Mouse (Mus musculus): Measurements from ENCODE around the gene Tfpi2. TPM values are rescaled to one million over a fixed set of nuclear protein-coding genes. Genes with fewer than 3 reads are reported as not detected.

Tfpi2 gene
- polyA plus RNA-seq, 1 experiment from 2014 or later = 2.1 TPM

DNA sequence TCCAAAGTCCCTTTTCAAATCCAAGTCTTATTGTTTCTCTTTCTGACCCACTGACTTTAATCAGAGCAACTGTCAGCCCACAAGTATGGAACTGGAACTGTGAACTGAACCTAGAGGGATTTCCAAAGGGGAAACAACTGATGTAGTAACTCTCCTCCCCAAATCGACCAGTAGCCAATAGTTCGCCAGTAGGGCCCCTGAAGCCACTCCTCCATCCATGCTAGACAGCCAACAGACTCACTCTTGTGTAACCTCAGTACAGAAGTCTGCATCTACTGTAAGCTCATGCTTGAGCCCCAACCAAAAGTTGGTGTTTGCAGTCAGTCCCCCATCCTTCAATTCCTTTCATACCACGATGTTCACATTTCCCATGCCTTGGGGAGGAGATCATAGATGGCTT lies 12.0 kb upstream of the Tfpi2 start:
- H3K36me3 ChIP-seq (ENCODE audit: control insufficient read depth, insufficient read depth, low read length) = no peaks in the 10 kb centered on the region
- 78% methylated on average over 3 of the region's 3 CpGs for WGBS
- H3K4me1 ChIP-seq (ENCODE audit: control insufficient read depth, insufficient read depth, low read length) = 0 out of 2 replicates have a peak, but pooled peaks cover 3% of the 10 kb centered on the region
- H3K9ac ChIP-seq (ENCODE audit: low read depth, low read length) = no peak overlapping the region
- H3K4me2 ChIP-seq (replicated peaks; ENCODE audit: low read depth, low read length) = no peak overlapping the region
- no peaks in the 10 kb centered on the region for H3K27me3 ChIP-seq (ENCODE audit: control insufficient read depth, insufficient read depth, low read length)
- H3K27ac ChIP-seq (ENCODE audit: low read depth, low read length) = no peak overlapping the region
- no peaks in the 10 kb centered on the region for H3K9me3 ChIP-seq (ENCODE audit: control insufficient read depth, low read length)
- no peak overlapping the region for H3K4me3 ChIP-seq (ENCODE audit: low read length)
- no peak for ATAC-seq (ENCODE audit: low FRiP score, low TSS enrichment)

DNA sequence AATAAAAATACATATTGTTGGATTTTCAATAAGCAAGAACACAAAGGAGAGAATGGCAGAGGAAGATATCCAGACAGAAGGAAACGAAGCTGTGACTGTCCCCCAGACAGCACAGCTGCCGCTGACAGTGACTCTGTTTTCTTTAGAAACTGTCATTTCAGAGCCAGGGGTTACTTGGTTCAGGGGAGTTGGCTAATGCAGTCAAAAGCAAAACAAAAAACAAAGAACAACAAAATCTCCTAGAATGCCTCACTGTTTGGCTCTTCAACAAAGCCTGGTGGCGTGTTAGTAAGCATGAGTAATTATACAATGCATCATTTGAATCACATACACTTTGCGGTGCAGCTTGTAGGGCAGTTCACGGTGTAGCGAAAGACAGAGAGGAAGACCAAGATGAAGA lies 10.6 kb upstream of the Tfpi2 start:
- Histone ChIP-seq H3K36me3 (ENCODE audit: control insufficient read depth, insufficient read depth, low read length) (no peaks in the 10 kb centered on the region), H3K4me1 (ENCODE audit: control insufficient read depth, insufficient read depth, low read length) (0 out of 2 replicates have a peak, but pooled peaks cover 3% of the 10 kb centered on the region), H3K9me3 (ENCODE audit: control insufficient read depth, low read length) (no peaks in the 10 kb centered on the region), H3K4me3 (ENCODE audit: low read length) (no peak overlapping the region), H3K9ac (ENCODE audit: low read depth, low read length) (no peak overlapping the region), H3K4me2 (replicated peaks; ENCODE audit: low read depth, low read length) (no peak overlapping the region), H3K27ac (ENCODE audit: low read depth, low read length) (no peak overlapping the region), H3K27me3 (ENCODE audit: control insufficient read depth, insufficient read depth, low read length) (no peaks in the 10 kb centered on the region)
- ATAC-seq (ENCODE audit: low FRiP score, low TSS enrichment) = no peak
- WGBS = 78% methylated on average over 6 of the region's 6 CpGs

DNA sequence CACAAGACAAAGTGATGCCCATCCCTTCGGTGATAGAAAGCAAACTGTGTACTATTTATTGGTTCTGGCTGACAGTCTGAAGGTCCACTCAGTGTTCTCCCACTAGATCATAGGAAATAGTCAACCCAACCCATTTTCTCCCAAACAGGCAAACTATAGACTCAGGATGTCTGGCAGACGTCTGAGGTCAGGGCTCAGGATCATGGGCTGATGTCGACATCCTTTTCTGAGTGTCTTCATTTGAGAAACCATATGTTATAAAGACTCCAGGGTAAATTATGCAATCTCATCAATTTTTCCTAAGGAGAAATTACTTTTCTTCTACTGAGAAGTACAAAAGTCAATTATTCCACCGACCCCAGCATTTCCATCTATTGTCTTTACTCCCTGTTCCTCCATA lies 9.4 kb upstream of the Tfpi2 start:
- H3K36me3 ChIP-seq (ENCODE audit: control insufficient read depth, insufficient read depth, low read length) = no peaks in the 10 kb centered on the region
- no peak overlapping the region for H3K4me2 ChIP-seq (replicated peaks; ENCODE audit: low read depth, low read length)
- no peak overlapping the region for H3K4me3 ChIP-seq (ENCODE audit: low read length)
- no peak overlapping the region for H3K9ac ChIP-seq (ENCODE audit: low read depth, low read length)
- WGBS = 76% methylated on average over 4 of the region's 4 CpGs
- no peak for ATAC-seq (ENCODE audit: low FRiP score, low TSS enrichment)
- no peak overlapping the region for H3K27ac ChIP-seq (ENCODE audit: low read depth, low read length)
- no peaks in the 10 kb centered on the region for H3K27me3 ChIP-seq (ENCODE audit: control insufficient read depth, insufficient read depth, low read length)
- no peaks in the 10 kb centered on the region for H3K4me1 ChIP-seq (ENCODE audit: control insufficient read depth, insufficient read depth, low read length)
- no peaks in the 10 kb centered on the region for H3K9me3 ChIP-seq (ENCODE audit: control insufficient read depth, low read length)

GRCm38 (mm10) chr6:3993492-3993891 lies 4.8 kb upstream of the Tfpi2 start, which contains the start of gene Gngt1:
Gene Gngt1 (plus strand): TSS chr6:3993792.
- no peaks in the 10 kb centered on the region for H3K9me3 ChIP-seq (ENCODE audit: control insufficient read depth, low read length)
- no peak within 1 kb of the TSS for H3K4me3 ChIP-seq (ENCODE audit: low read length)
- H3K9ac ChIP-seq (ENCODE audit: low read depth, low read length) = no peak within 1 kb of the TSS
- ATAC-seq (ENCODE audit: low FRiP score, low TSS enrichment) = no peak
- H3K4me2 ChIP-seq (replicated peaks; ENCODE audit: low read depth, low read length) = no peak within 1 kb of the TSS
- H3K36me3 ChIP-seq (ENCODE audit: control insufficient read depth, insufficient read depth, low read length) = no peaks in the 10 kb centered on the region
- 88% methylated on average over 6 of the region's 6 CpGs for WGBS
- H3K27ac ChIP-seq (ENCODE audit: low read depth, low read length) = no peak within 1 kb of the TSS
- no peaks in the 10 kb centered on the region for H3K27me3 ChIP-seq (ENCODE audit: control insufficient read depth, insufficient read depth, low read length)
- no peaks in the 10 kb centered on the region for H3K4me1 ChIP-seq (ENCODE audit: control insufficient read depth, insufficient read depth, low read length)

- H3K9me3 ChIP-seq (ENCODE audit: control insufficient read depth, low read length) = no peaks in the 10 kb centered on the region
- H3K4me2 ChIP-seq (replicated peaks; ENCODE audit: low read depth, low read length) = no peak overlapping the region
- H3K9ac ChIP-seq (ENCODE audit: low read depth, low read length) = no peak overlapping the region
- no peaks in the 10 kb centered on the region for H3K27me3 ChIP-seq (ENCODE audit: control insufficient read depth, insufficient read depth, low read length)
- H3K4me1 ChIP-seq (ENCODE audit: control insufficient read depth, insufficient read depth, low read length) = no peaks in the 10 kb centered on the region
- no peak for ATAC-seq (ENCODE audit: low FRiP score, low TSS enrichment)
- no peak overlapping the region for H3K4me3 ChIP-seq (ENCODE audit: low read length)
- no peak overlapping the region for H3K27ac ChIP-seq (ENCODE audit: low read depth, low read length)
- WGBS = 81% methylated on average over 5 of the region's 5 CpGs
- no peaks in the 10 kb centered on the region for H3K36me3 ChIP-seq (ENCODE audit: control insufficient read depth, insufficient read depth, low read length)
These were observed 5.9 kb downstream of the Tfpi2 start for GRCm38 (mm10) chr6:3982661-3983284.

DNA sequence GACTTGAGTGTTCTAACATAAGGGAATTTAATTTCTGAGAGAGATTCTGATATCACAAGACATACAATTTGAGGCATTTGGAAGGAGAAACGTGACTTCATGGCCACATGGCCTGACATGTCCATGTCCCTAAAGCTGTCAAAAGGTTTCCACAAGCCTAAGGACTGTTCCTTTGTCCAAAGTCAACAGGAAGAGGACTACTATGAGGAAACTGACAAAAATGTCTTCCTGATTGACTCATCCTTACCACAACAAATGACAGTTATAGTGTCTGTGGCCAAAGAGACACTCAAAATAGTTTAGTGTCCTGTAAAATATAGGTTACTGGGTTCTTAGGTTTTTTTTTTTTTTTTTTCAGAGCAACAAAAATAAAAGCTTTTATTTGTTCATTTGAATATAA lies 15.0 kb downstream of the Tfpi2 start:
- H3K4me3 ChIP-seq (ENCODE audit: low read length) = no peak overlapping the region
- H3K9ac ChIP-seq (ENCODE audit: low read depth, low read length) = no peak overlapping the region
- H3K4me2 ChIP-seq (replicated peaks; ENCODE audit: low read depth, low read length) = no peak overlapping the region
- H3K27ac ChIP-seq (ENCODE audit: low read depth, low read length) = no peak overlapping the region
- H3K27me3 ChIP-seq (ENCODE audit: control insufficient read depth, insufficient read depth, low read length) = no peaks in the 10 kb centered on the region
- ATAC-seq (ENCODE audit: low FRiP score, low TSS enrichment) = no peak
- H3K9me3 ChIP-seq (ENCODE audit: control insufficient read depth, low read length) = no peaks in the 10 kb centered on the region
- 61% methylated on average over 1 of the region's 1 CpGs for WGBS
- no peaks in the 10 kb centered on the region for H3K36me3 ChIP-seq (ENCODE audit: control insufficient read depth, insufficient read depth, low read length)
- H3K4me1 ChIP-seq (ENCODE audit: control insufficient read depth, insufficient read depth, low read length) = no peaks in the 10 kb centered on the region

GRCm38 (mm10) chr6:3967676-3968626 lies 20.8 kb downstream of the Tfpi2 start:
- no peaks in the 10 kb centered on the region for H3K36me3 ChIP-seq (ENCODE audit: control insufficient read depth, insufficient read depth, low read length)
- H3K9me3 ChIP-seq (ENCODE audit: control insufficient read depth, low read length) = no peaks in the 10 kb centered on the region
- H3K4me1 ChIP-seq (ENCODE audit: control insufficient read depth, insufficient read depth, low read length) = no peaks in the 10 kb centered on the region
- no peak overlapping the region for H3K9ac ChIP-seq (ENCODE audit: low read depth, low read length)
- 27% methylated on average over 31 of the region's 31 CpGs for WGBS
- H3K4me2 ChIP-seq (replicated peaks; ENCODE audit: low read depth, low read length) = peak overlapping the region; percentile 37
- H3K4me3 ChIP-seq (ENCODE audit: low read length) = peak overlapping the region; percentile 3
- no peak overlapping the region for H3K27ac ChIP-seq (ENCODE audit: low read depth, low read length)
- H3K27me3 ChIP-seq (ENCODE audit: control insufficient read depth, insufficient read depth, low read length) = no peaks in the 10 kb centered on the region
- ATAC-seq (ENCODE audit: low FRiP score, low TSS enrichment) = peak; percentile 57; the same call in 1 of the 2 replicates

GRCm38 (mm10) chr6:3954969-3955368 lies 33.8 kb downstream of the Tfpi2 start:
- no peak overlapping the region for H3K4me2 ChIP-seq (replicated peaks; ENCODE audit: low read depth, low read length)
- ATAC-seq (ENCODE audit: low FRiP score, low TSS enrichment) = no peak
- 62% methylated on average over 4 of the region's 4 CpGs for WGBS

DNA sequence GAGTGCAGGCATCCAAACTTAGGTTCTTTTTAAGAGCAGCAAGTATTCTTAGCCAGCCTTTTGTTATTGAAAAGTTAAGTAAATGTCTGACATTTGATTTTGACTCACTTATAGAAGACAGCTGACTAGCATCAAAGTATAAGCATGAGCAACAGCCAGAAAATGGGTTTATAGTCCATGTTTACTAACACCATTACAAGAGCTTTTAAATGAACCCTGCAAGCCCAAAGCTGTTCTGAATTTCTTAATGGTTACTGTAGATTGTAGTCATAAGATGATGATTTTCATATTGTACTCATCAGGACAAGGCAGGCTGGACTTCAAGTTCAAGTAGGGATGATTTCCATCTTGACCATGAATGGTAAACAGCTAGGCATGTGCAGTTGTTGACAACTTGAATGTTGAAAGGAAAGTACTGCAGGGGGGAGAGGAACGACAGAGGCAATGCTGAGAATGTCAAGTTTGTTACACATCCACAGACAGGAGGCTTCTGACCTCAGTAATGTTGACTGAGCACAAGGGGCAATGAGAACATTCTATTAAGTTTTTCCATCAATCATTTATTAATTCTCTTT lies 52.5 kb downstream of the Tfpi2 start:
- 60% methylated on average over 1 of the region's 1 CpGs for WGBS
- H3K4me2 ChIP-seq (replicated peaks; ENCODE audit: low read depth, low read length) = no peak overlapping the region
- no peaks in the 10 kb centered on the region for H3K9me3 ChIP-seq (ENCODE audit: control insufficient read depth, low read length)

More at GRCm38 (mm10) chr6:3954969-3955368, 33.8 kb downstream of the Tfpi2 start:
- Histone ChIP-seq H3K27ac (ENCODE audit: low read depth, low read length) (no peak overlapping the region), H3K27me3 (ENCODE audit: control insufficient read depth, insufficient read depth, low read length) (no peaks in the 10 kb centered on the region), H3K9ac (ENCODE audit: low read depth, low read length) (no peak overlapping the region), H3K4me1 (ENCODE audit: control insufficient read depth, insufficient read depth, low read length) (no peaks in the 10 kb centered on the region), H3K36me3 (ENCODE audit: control insufficient read depth, insufficient read depth, low read length) (no peaks in the 10 kb centered on the region), H3K9me3 (ENCODE audit: control insufficient read depth, low read length) (no peaks in the 10 kb centered on the region), H3K4me3 (ENCODE audit: low read length) (no peak overlapping the region)

More for the DNA sequence above, 52.5 kb downstream of the Tfpi2 start:
- H3K9ac ChIP-seq (ENCODE audit: low read depth, low read length) = no peak overlapping the region
- H3K4me3 ChIP-seq (ENCODE audit: low read length) = no peak overlapping the region
- no peaks in the 10 kb centered on the region for H3K4me1 ChIP-seq (ENCODE audit: control insufficient read depth, insufficient read depth, low read length)
- H3K27me3 ChIP-seq (ENCODE audit: control insufficient read depth, insufficient read depth, low read length) = no peaks in the 10 kb centered on the region
- H3K27ac ChIP-seq (ENCODE audit: low read depth, low read length) = no peak overlapping the region
- no peak for ATAC-seq (ENCODE audit: low FRiP score, low TSS enrichment)
- no peaks in the 10 kb centered on the region for H3K36me3 ChIP-seq (ENCODE audit: control insufficient read depth, insufficient read depth, low read length)
